Mouse (Mus musculus): ENCODE measurements around the gene Slc7a7.

- TF ChIP-seq FLI1 (IDR thresholded peaks at IDR 0.05; ENCODE audit: low read length) (no peak), GATA1 (IDR thresholded peaks at IDR 0.05; ENCODE audit: borderline replicate concordance, low read length) (no peak)
Observed at GRCm38 (mm10) chr14:54425540-54425939, 8.0 kb upstream of the Slc7a7 start.

Measured in megakaryocyte, embryonic 14.5 days (primary cell).